Mouse (Mus musculus) C2C12 (cell line): Measurements from ENCODE around the gene Gm45618.

ENCODE experiments used
- CTCF ChIP-seq: IDR thresholded peaks from one replicate; pipeline ENCODE4 v1.5.1; 2011; ENCODE audit not compliant: control insufficient read depth, insufficient read depth, insufficient read length
- FOSL1 ChIP-seq: IDR thresholded peaks from one replicate; pipeline ENCODE4 v1.8.0; 2011; ENCODE audit warnings: mild to moderate bottlenecking, low read length; ENCODE audit not compliant: poor library complexity, insufficient read depth, severe bottlenecking
- MAX ChIP-seq: IDR thresholded peaks from one replicate; pipeline ENCODE4 v1.6.1; 2011; ENCODE audit warnings: mild to moderate bottlenecking, control low read depth
- MYOD1 ChIP-seq: IDR thresholded peaks from one replicate; pipeline ENCODE4 v1.6.1; 2011; ENCODE audit warnings: low read depth; ENCODE audit not compliant: control insufficient read depth, insufficient read length
- USF1 ChIP-seq: IDR thresholded peaks from one replicate; pipeline ENCODE4 v1.6.1; 2011; ENCODE audit warnings: low read depth, mild to moderate bottlenecking, control low read depth, moderate library complexity

- TF ChIP-seq CTCF, result no peak
- TF ChIP-seq MYOD1, result no peak
- no peak for TF ChIP-seq MAX
- no peak for TF ChIP-seq USF1
- no peak for TF ChIP-seq FOSL1
These were observed 28.1 kb upstream of the Gm45618 start for GRCm38 (mm10) chr7:142148633-142149032.
